Mouse (Mus musculus) kidney, adult 18-20 months (tissue): ENCODE results near the gene Siah3.

Experiments used
- DNase-seq: peaks from one replicate; pipeline ENCODE4 v3.0.0; 2021

The Siah3 gene

GRCm38 (mm10) chr14:75473061-75473930 lies 17.5 kb downstream of the Siah3 start:
- no peak for DNase-seq

- DNase-seq: no peak
Measured at GRCm38 (mm10) chr14:75475887-75476286, 20.1 kb downstream of the Siah3 start.

- DNase-seq: no peak
Measured at GRCm38 (mm10) chr14:75482231-75483175, 26.7 kb downstream of the Siah3 start.

GRCm38 (mm10) chr14:75483176-75483546 lies 27.4 kb downstream of the Siah3 start:
- no peak for DNase-seq

GRCm38 (mm10) chr14:75487932-75488331 lies 32.1 kb downstream of the Siah3 start:
- DNase-seq: no peak

- no peak for DNase-seq
Measured at GRCm38 (mm10) chr14:75493555-75494194, 37.9 kb downstream of the Siah3 start.

- no peak for DNase-seq
Measured at GRCm38 (mm10) chr14:75494926-75495325, 39.1 kb downstream of the Siah3 start.

- DNase-seq: no peak
Measured at GRCm38 (mm10) chr14:75501501-75501990, 45.8 kb downstream of the Siah3 start.

GRCm38 (mm10) chr14:75502446-75502845 lies 46.7 kb downstream of the Siah3 start:
- no peak for DNase-seq

GRCm38 (mm10) chr14:75504255-75504654 lies 48.5 kb downstream of the Siah3 start:
- DNase-seq: no peak

GRCm38 (mm10) chr14:75505126-75505840 lies 49.5 kb downstream of the Siah3 start:
- DNase-seq: no peak

GRCm38 (mm10) chr14:75506246-75506645 lies 50.5 kb downstream of the Siah3 start:
- no peak for DNase-seq

- no peak for DNase-seq
Measured at GRCm38 (mm10) chr14:75510125-75510524, 54.3 kb downstream of the Siah3 start.

GRCm38 (mm10) chr14:75512946-75513345 lies 57.2 kb downstream of the Siah3 start:
- DNase-seq: peak; percentile 60

- DNase-seq: no peak
Measured at GRCm38 (mm10) chr14:75516161-75516560, 60.4 kb downstream of the Siah3 start.

- no peak for DNase-seq
Measured at GRCm38 (mm10) chr14:75516917-75517595, 61.3 kb downstream of the Siah3 start.

- DNase-seq: no peak
Measured at GRCm38 (mm10) chr14:75518196-75518887, 62.6 kb downstream of the Siah3 start.

- DNase-seq: no peak
Measured at GRCm38 (mm10) chr14:75518899-75519298, 63.1 kb downstream of the Siah3 start.

GRCm38 (mm10) chr14:75519668-75520067 lies 63.9 kb downstream of the Siah3 start:
- DNase-seq: no peak

GRCm38 (mm10) chr14:75524648-75525047 lies 68.9 kb downstream of the Siah3 start:
- DNase-seq: no peak
